Mouse (Mus musculus): ENCODE data around the gene Myof.

DNA sequence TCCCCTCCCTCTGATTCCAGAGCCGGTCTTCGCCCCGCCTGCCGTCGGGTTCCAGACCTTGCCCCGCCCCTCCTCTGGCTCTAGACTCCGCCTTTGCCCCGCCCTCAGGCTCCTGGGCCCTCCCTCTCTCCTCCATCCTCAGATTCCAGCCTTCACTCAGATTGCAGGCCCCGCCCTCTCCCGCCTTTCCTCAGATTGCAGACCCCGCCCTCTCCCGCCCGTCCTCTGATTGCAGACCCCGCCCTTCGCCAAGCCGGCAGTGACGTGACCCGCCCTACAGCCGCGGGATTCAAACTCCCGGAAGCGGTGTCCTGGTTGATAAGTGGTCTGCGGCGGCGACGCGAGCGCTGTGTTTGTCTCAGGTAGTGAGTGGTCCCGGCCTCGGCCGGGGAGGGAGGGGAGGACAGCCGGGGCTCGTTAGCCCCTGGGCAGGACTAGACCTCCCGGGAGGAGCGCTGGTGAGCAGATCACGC is 11.4 kb upstream of the Myof start, which contains the start of gene Cep55:
- no peak for TF ChIP-seq CTCF (IDR thresholded peaks at IDR 0.05)
- TF ChIP-seq EP300 (IDR thresholded peaks at IDR 0.05): no peak
